Mouse (Mus musculus) hindbrain, postnatal 0 days (tissue): ENCODE measurements at regions not wholly inside any gene's neighbourhood (a gene's known extent, or its start where the extent isn't known, plus 50 kb on each side); places are given as distances from the start of the nearest gene placed in this dataset.

Source experiments
- ATAC-seq: fragments of 200-750 bp; cut with Nextera tagmentation; 2 replicates; pipeline ENCODE4 v1.8.0; 2017; ENCODE audit warnings: mild to moderate bottlenecking, moderate TSS enrichment, moderate library complexity
- DNase-seq: peaks from one replicate; pipeline ENCODE4 v3.0.0-alpha.2; 2015; ENCODE audit warnings: low spot score
- H3K27ac ChIP-seq: fragments of 300-500 bp; sonication (generic); 2 replicates; pipeline ENCODE4 v1.5.1; 2014; ENCODE audit warnings: mild to moderate bottlenecking
- H3K27me3 ChIP-seq: fragments of 300-500 bp; sonication (generic); 2 replicates; pipeline ENCODE4 v1.6.1; 2014; ENCODE audit warnings: low read length, mixed read lengths; ENCODE audit not compliant: insufficient read depth
- H3K36me3 ChIP-seq: fragments of 300-500 bp; sonication (generic); 2 replicates; pipeline ENCODE4 v1.6.1; 2014; ENCODE audit warnings: low read length, mixed read lengths; ENCODE audit not compliant: insufficient read depth
- H3K4me1 ChIP-seq: fragments of 300-500 bp; sonication (generic); 2 replicates; pipeline ENCODE4 v1.6.1; 2014; ENCODE audit warnings: antibody characterized with exemption, low read length, mixed read lengths; ENCODE audit not compliant: insufficient read depth
- H3K4me2 ChIP-seq: fragments of 300-500 bp; sonication (generic); 2 replicates; pipeline ENCODE4 v1.6.1; 2014; ENCODE audit warnings: low read depth, mild to moderate bottlenecking, low read length, moderate library complexity, mixed read lengths
- H3K4me3 ChIP-seq: fragments of 300-500 bp; sonication (generic); 2 replicates; pipeline ENCODE4 v1.5.1; 2014; ENCODE audit warnings: low read length
- H3K9ac ChIP-seq: fragments of 300-500 bp; sonication (generic); replicated peaks from 2 replicates; pipeline ENCODE4 v1.6.1; 2014; ENCODE audit warnings: mild to moderate bottlenecking, low read length, moderate library complexity, mixed read lengths
- H3K9me3 ChIP-seq: fragments of 300-500 bp; sonication (generic); 2 replicates; pipeline ENCODE4 v1.6.1; 2016; ENCODE audit warnings: low read length, mixed read lengths
- CTCF ChIP-seq: IDR thresholded peaks from 2 replicates; pipeline ENCODE4 v1.5.1; 2016; ENCODE audit warnings: antibody characterized with exemption, control low read depth, low read depth
- WGBS: fragments of 180-500 bp; shearing (Covaris S2); extraction: QIAGEN DNeasy Blood & Tissue Kit; methylation state at CpG from one replicate; pipeline ENCODE4 v1.1.7; 2014; 5-methylcytosine and 5-hydroxymethylcytosine counted together

DNA sequence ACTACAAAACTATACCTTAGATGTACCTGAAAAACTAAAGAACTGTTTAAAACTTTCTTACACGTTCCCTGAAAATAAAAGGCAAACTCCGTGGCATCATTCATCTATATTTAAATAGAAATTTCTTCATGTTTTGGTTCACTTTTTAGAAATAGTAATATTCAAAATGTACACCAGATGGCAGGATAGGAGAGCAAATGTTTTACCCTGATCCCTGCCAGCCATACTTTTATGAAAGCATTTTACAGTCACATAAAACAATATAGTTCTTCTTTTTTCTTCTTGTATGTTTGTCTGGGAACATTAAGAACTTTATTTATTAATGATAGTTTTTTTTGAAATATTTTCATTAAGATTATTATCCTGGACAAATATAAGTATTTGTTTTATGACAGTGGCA is 68.5 kb downstream of the 4921530L21Rik start:
- 51% methylated on average over 2 of the region's 2 CpGs for WGBS
- Histone ChIP-seq H3K4me3 (no peak overlapping the region), H3K9ac (no peak overlapping the region), H3K9me3 (no peaks in the 10 kb centered on the region), H3K27ac (no peak overlapping the region), H3K4me2 (no peak overlapping the region), H3K4me1 (no peaks in the 10 kb centered on the region), H3K27me3 (no peaks in the 10 kb centered on the region), H3K36me3 (no peaks in the 10 kb centered on the region)
- DNase-seq, result peak; percentile 56
- ATAC-seq, result no peak
- peak; percentile 62 for TF ChIP-seq CTCF

DNA sequence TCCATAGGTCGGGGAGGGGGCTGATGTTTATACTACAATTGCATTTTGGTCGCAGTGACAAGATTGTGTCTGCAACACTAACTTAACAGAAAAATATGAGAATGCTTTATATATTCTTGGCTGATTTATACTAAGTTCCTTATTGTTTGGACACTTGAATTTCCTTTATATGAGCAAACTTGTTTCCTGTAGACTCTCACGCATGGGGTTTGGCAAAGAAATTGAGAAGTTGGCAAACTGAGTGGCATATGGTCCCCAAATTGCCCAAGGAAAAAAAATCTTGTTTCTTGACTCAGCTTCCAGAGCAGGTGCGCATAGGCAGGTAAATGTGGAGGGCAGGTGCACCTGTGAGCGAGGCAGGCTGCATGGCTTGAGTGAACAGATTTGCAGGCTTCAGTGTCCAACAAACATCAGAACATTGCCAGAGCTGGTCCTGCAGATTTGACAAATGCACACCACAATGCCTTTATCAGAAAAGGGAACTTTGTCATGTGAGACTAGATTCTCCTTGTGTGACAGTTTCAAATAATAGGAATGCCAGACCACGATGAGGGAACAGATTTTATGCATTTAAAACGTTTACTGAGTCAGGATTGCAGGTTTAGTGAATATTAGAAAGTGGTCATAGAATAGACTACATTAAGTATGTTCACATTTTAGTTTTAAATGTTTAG is 75.1 kb downstream of the 4921530L21Rik start:
- Histone ChIP-seq H3K4me1 (no peaks in the 10 kb centered on the region), H3K27ac (no peak overlapping the region), H3K4me3 (no peak overlapping the region), H3K4me2 (no peak overlapping the region), H3K27me3 (no peaks in the 10 kb centered on the region), H3K9me3 (no peaks in the 10 kb centered on the region), H3K9ac (no peak overlapping the region), H3K36me3 (no peaks in the 10 kb centered on the region)
- DNase-seq, result peak; percentile 6
- WGBS, result 65% methylated on average over 7 of the region's 7 CpGs
- ATAC-seq, result no peak
- no peak for TF ChIP-seq CTCF

DNA sequence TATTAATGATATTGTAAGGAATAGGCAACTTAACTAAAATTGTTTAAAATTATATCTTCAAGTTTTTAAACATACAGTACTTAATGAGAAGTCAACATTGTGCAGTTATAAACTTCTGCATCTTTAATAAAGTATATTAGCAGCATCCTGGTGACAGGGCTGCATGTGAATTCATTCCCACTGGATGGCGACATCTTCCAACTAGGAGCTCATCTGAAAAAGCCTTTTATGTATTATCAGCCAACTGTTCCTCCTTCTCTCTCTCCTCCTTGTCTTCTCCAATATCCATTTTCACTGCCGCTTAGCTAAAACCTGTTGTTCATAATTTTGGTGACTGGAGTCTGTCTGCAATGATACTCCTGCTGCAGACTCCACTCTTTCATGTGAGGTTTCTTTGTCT is 103.0 kb downstream of the 4921530L21Rik start:
- 0 out of 2 replicates have a peak, but pooled peaks have one; percentile 67 for ATAC-seq
- peak; percentile 70 for DNase-seq
- Histone ChIP-seq H3K4me2 (no peak overlapping the region), H3K4me1 (no peaks in the 10 kb centered on the region), H3K9me3 (no peaks in the 10 kb centered on the region), H3K27ac (no peak overlapping the region), H3K4me3 (no peak overlapping the region), H3K9ac (no peak overlapping the region), H3K27me3 (no peaks in the 10 kb centered on the region), H3K36me3 (no peaks in the 10 kb centered on the region)
- TF ChIP-seq CTCF, result peak; percentile 68
- 63% methylated on average over 2 of the region's 2 CpGs for WGBS

DNA sequence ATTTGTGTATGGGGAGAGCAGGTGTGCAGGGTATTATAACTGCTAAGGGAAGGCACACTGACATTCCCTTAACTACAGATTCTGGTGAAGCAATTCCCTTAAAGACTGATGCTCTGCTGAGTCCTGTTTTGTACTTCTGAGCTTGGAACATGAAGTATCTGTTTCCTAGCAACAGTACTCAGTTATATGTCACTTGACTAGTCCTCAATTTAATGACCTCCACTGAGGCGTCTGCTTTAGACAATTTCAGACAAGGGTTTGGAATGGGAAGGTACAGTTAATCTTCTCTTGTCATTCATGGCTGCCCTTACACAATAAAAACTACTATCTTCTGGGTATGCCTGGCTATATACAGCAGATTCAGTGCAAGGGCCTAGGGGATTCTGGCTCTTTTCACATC is 117.3 kb downstream of the 4921530L21Rik start:
- no peak overlapping the region for H3K4me3 ChIP-seq
- no peak for TF ChIP-seq CTCF
- ATAC-seq, result no peak; the same call in 1 of the 2 replicates
- no peaks in the 10 kb centered on the region for H3K4me1 ChIP-seq
- H3K9me3 ChIP-seq, result no peaks in the 10 kb centered on the region
- no peak overlapping the region for H3K27ac ChIP-seq
- H3K9ac ChIP-seq, result no peak overlapping the region
- WGBS, result 28% methylated on average over 1 of the region's 1 CpGs
- H3K27me3 ChIP-seq, result no peaks in the 10 kb centered on the region
- H3K4me2 ChIP-seq, result no peak overlapping the region
- no peaks in the 10 kb centered on the region for H3K36me3 ChIP-seq
- peak; percentile 1 for DNase-seq

DNA sequence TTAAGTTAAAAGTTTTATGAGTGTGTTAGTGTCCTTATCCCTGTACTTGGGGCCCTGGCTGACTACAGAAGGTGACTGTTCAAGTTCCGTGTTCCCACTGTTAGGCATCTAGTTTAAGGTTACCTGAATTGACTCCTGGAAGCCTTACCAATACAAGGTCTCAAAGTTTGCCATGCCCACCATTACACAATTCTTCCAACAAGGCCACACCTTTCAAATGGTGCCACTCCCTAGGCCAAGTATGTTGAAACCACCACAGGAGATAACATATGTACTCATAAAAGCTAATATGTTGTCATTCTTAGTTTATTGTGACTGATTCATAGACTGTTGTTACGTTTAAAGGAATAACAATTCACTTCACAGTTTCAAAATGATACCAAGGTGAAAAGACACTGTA is 140.6 kb downstream of the 4921530L21Rik start:
- H3K4me2 ChIP-seq, result no peak overlapping the region
- no peaks in the 10 kb centered on the region for H3K9me3 ChIP-seq
- H3K27ac ChIP-seq, result no peak overlapping the region
- H3K4me3 ChIP-seq, result no peak overlapping the region
- ATAC-seq (no peak), DNase-seq (no peak)
- 90% methylated on average over 2 of the region's 2 CpGs for WGBS
- H3K4me1 ChIP-seq, result no peaks in the 10 kb centered on the region
- TF ChIP-seq CTCF, result no peak
- H3K36me3 ChIP-seq, result no peaks in the 10 kb centered on the region
- no peaks in the 10 kb centered on the region for H3K27me3 ChIP-seq
- no peak overlapping the region for H3K9ac ChIP-seq
